Mouse (Mus musculus) layer of hippocampus, postnatal 36 days (tissue): ENCODE results near the gene Hist1h4a. TPM values are rescaled to one million over a fixed set of nuclear protein-coding genes. Genes with fewer than 3 reads are reported as not detected.

Experiments used
- microRNA-seq, 2 experiments: library from miRNA; unstranded; fragments of <30 nt; microRNA quantifications; one replicate each; pipeline ENCODE4 v1.2.0; 2021
- total RNA-seq, 2 experiments: library from RNA; stranded (reverse); gene quantifications; 2 replicates each; pipeline ENCODE4 v1.2.3; 2021

The Hist1h4a gene
- total RNA-seq, 2 experiments from 2014 or later, result 35.4 to 47.1 TPM

Small RNAs within 50 kb of the gene (microRNA-seq; reads per million reads assigned to microRNA genes)
- 0 reads per million in 2 experiments for gene Gm44314
- 0 reads per million in 2 experiments for gene Gm44484

Other genes starting within 250 kb of the Hist1h4a start
- 100 to 1,000 TPM; 363 to 377 TPM for gene Hist1h4h, start 230.2 kb downstream of the Hist1h4a start, total RNA-seq
- gene Hist1h2af, start 227.3 kb downstream of the Hist1h4a start, total RNA-seq, result 10 to 100 TPM; 12.2 to 14.4 TPM
- gene Hist1h3g, start 225.8 kb downstream of the Hist1h4a start, total RNA-seq, result 1 to 10 TPM; 3.9 to 4.9 TPM
- 1 to 10 TPM; 1.1 to 1.2 TPM for gene Hist1h2bh, start 217.8 kb downstream of the Hist1h4a start, total RNA-seq
- 10 to 100 TPM; 16.2 to 17.4 TPM for gene Hist1h3f, start 217.2 kb downstream of the Hist1h4a start, total RNA-seq
- 100 to 1,000 TPM; 143 to 156 TPM for gene Hist1h4f, start 209.6 kb downstream of the Hist1h4a start, total RNA-seq
- 1 to 10 TPM; 4.3 to 6.0 TPM for gene Hist1h1d, start 208.0 kb downstream of the Hist1h4a start, total RNA-seq
- gene Hist1h3e, start 198.9 kb downstream of the Hist1h4a start, total RNA-seq, result 10 to 100 TPM; 47.8 to 49.2 TPM
- 1 to 10 TPM; 5.6 to 6.4 TPM for gene Hist1h2ae, start 190.0 kb downstream of the Hist1h4a start, total RNA-seq
- gene Hist1h2bg, start 189.8 kb downstream of the Hist1h4a start, total RNA-seq, result 10 to 100 TPM; 74.7 to 86.4 TPM
- 10 to 100 TPM; 30.2 to 30.9 TPM for gene Hist1h2bf, start 187.0 kb downstream of the Hist1h4a start, total RNA-seq
- 1 to 10 TPM; 5.2 to 9.9 TPM for gene Hist1h2ad, start 186.8 kb downstream of the Hist1h4a start, total RNA-seq
- gene Hist1h3d, start 185.5 kb downstream of the Hist1h4a start, total RNA-seq, result 10 to 100 TPM; 12.8 to 15.5 TPM
- 100 to 1,000 TPM; 132 to 135 TPM for gene Hist1h4d, start 179.6 kb downstream of the Hist1h4a start, total RNA-seq
- 10 to 100 TPM; 12.0 to 12.3 TPM for gene Hist1h2be, start 140.1 kb downstream of the Hist1h4a start, total RNA-seq
- gene Hist1h1e, start 138.7 kb downstream of the Hist1h4a start, total RNA-seq, result 10 to 100 TPM; 42.1 to 46.4 TPM
- gene Hist1h2ac, start 77.3 kb downstream of the Hist1h4a start, total RNA-seq, result 1 to 10 TPM; 2.7 to 3.5 TPM
- gene Hist1h2bc, start 77.0 kb downstream of the Hist1h4a start, total RNA-seq, result 10 to 100 TPM; 50.8 to 57.7 TPM
- gene Hist1h1t, start 65.4 kb downstream of the Hist1h4a start, total RNA-seq, result not detected
- gene Hist1h4c, start 62.8 kb downstream of the Hist1h4a start, total RNA-seq, result 10 to 100 TPM; 95.4 to 98.7 TPM
- gene Hfe, start 50.4 kb downstream of the Hist1h4a start, total RNA-seq, result 1 to 10 TPM; 1.7 to 3.0 TPM
- 10 to 100 TPM; 52.8 to 55.3 TPM for gene Hist1h1c, start 22.4 kb downstream of the Hist1h4a start, total RNA-seq
- 1 to 10 TPM; 2.5 to 5.2 TPM for gene Hist1h3c, start 15.6 kb downstream of the Hist1h4a start, total RNA-seq
- 10 to 100 TPM; 23.0 to 24.2 TPM for gene Hist1h2bb, start 14.5 kb downstream of the Hist1h4a start, total RNA-seq
- gene Hist1h2ab, start 10.1 kb downstream of the Hist1h4a start, total RNA-seq, result 10 to 100 TPM; 29.8 to 37.0 TPM
- 10 to 100 TPM; 15.0 to 21.4 TPM for gene Hist1h3b, start 9.0 kb downstream of the Hist1h4a start, total RNA-seq
- 10 to 100 TPM; 83.9 to 89.6 TPM for gene Hist1h4b, start 4.2 kb downstream of the Hist1h4a start, total RNA-seq
- 10 to 100 TPM; 37.3 to 46.3 TPM for gene Hist1h3a, start 1.2 kb upstream of the Hist1h4a start, total RNA-seq
- 10 to 100 TPM; 17.0 to 19.5 TPM for gene Hist1h1a, start 2.4 kb upstream of the Hist1h4a start, total RNA-seq
- gene Trim38, start 8.7 kb upstream of the Hist1h4a start, total RNA-seq, result under 1 TPM in 1 of 2 experiments, not detected in 1; 0.18 TPM
- under 1 TPM in 1 of 2 experiments, not detected in 1; 0.23 TPM for gene Slc17a2, start 45.8 kb upstream of the Hist1h4a start, total RNA-seq
- gene Slc17a3, start 78.2 kb upstream of the Hist1h4a start, total RNA-seq, result not detected
- not detected for gene Slc17a1, start 106.5 kb upstream of the Hist1h4a start, total RNA-seq
- gene Slc17a4, start 153.8 kb upstream of the Hist1h4a start, total RNA-seq, result not detected
- not detected for gene Hist1h2ba, start 172.9 kb upstream of the Hist1h4a start, total RNA-seq
- gene Hist1h2aa, start 173.2 kb upstream of the Hist1h4a start, total RNA-seq, result not detected
- 1 to 10 TPM in 1 of 2 experiments, under 1 TPM in 1; 0.99 to 1.2 TPM for gene Scgn, start 230.0 kb upstream of the Hist1h4a start, total RNA-seq